8 mouse cellular contexts compared by ENCODE assay signal in the genomic region with DNA sequence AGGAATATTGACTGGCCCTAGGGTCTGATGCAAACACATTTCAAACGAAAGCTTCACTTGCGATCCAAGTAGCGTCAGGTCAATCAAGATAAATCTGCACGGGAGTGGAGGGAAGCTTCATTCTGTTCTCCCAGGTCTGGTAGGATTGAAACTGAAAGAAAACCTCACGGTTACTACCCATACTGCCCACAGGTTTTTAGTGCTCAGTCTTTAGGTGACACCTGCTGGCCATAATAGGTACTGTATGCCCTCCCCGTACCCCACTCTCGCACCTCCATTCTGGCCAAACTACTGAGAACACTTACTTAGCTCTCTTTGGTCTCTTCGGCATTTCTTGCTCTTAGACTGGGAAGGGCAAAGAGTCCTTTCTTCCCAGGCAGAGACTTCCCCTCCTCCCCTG. TPM values are rescaled to one million over a fixed set of nuclear protein-coding genes. Genes with fewer than 3 reads are reported as not detected.
DNase-seq lines count a peak whose midpoint lies in the region; ATAC-seq and TF ChIP-seq lines count a peak whose summit lies in the region.

No protein-coding gene starts in this region.

- no peaks in the 10 kb centered on the region for H3K36me3 ChIP-seq in testis, adult 2 months (ENCODE audit: control insufficient read depth, insufficient read depth, low read length)
- H3K36me3 ChIP-seq in hindbrain, postnatal 0 days (ENCODE audit: insufficient read depth, low read length): no peaks in the 10 kb centered on the region
- H3K36me3 ChIP-seq in liver, adult 2 months (ENCODE audit: control insufficient read depth, insufficient read depth, low read length): no peaks in the 10 kb centered on the region

- H3K4me1 ChIP-seq in testis, adult 2 months (ENCODE audit: control insufficient read depth, insufficient read depth, low read length): peaks cover 7% of the 10 kb centered on the region
- H3K4me1 ChIP-seq in hindbrain, postnatal 0 days (ENCODE audit: insufficient read depth, low read length): no peaks in the 10 kb centered on the region
- 0 out of 2 replicates have a peak, but pooled peaks cover 1% of the 10 kb centered on the region for H3K4me1 ChIP-seq in liver, adult 2 months (ENCODE audit: control insufficient read depth, insufficient read depth, low read length)

- no peak overlapping the region for H3K4me3 ChIP-seq in testis, adult 2 months (ENCODE audit: control insufficient read depth, low read depth, low read length)
- H3K4me3 ChIP-seq in hindbrain, postnatal 0 days (ENCODE audit: low read length): no peak overlapping the region
- peak overlapping the region; percentile 53 for H3K4me3 ChIP-seq in liver, adult 2 months (ENCODE audit: insufficient read depth, low read depth, low read length)

- WGBS in hindbrain, postnatal 0 days: 29% methylated on average over 8 of the region's 8 CpGs
- WGBS in liver, adult 2 months: 7% methylated on average over 8 of the region's 8 CpGs

- H3K27ac ChIP-seq in testis, adult 2 months (ENCODE audit: control insufficient read depth, insufficient read depth, low read depth, low read length): no peak overlapping the region
- no peak overlapping the region for H3K27ac ChIP-seq in hindbrain, postnatal 0 days
- H3K27ac ChIP-seq in liver, adult 2 months (replicated peaks; ENCODE audit: insufficient read depth, low read depth, low read length): no peak overlapping the region

- peak; percentile 53; the same call in 1 of the 2 replicates for ATAC-seq in hindbrain, postnatal 0 days
- peak; percentile 85 for ATAC-seq in neutrophil, adult 5-6 weeks (ENCODE audit: extremely low read depth, insufficient number of reproducible peaks, low FRiP score, poor library complexity, severe bottlenecking)

- H3K27me3 ChIP-seq in testis, adult 2 months (ENCODE audit: control insufficient read depth, insufficient read depth, low read length): no peaks in the 10 kb centered on the region
- H3K27me3 ChIP-seq in hindbrain, postnatal 0 days (ENCODE audit: insufficient read depth, low read length): no peaks in the 10 kb centered on the region
- no peaks in the 10 kb centered on the region for H3K27me3 ChIP-seq in liver, adult 2 months (ENCODE audit: control insufficient read depth, insufficient read depth, low read length)

- H3K79me2 ChIP-seq in liver, adult 2 months (ENCODE audit: control insufficient read depth, insufficient read depth, low read length): no peaks in the 10 kb centered on the region

- no peak overlapping the region for H3K9ac ChIP-seq in hindbrain, postnatal 0 days (replicated peaks; ENCODE audit: low read length)
- H3K9ac ChIP-seq in liver, adult 2 months (ENCODE audit: low read depth, low read length): peak overlapping the region; percentile 65; the same call in 1 of the 2 replicates

- no peak for TF ChIP-seq POLR2A in testis, adult 2 months (IDR thresholded peaks at IDR 0.05; ENCODE audit: control insufficient read depth, low read depth, low read length)
- TF ChIP-seq POLR2A in liver, adult 2 months (IDR thresholded peaks at IDR 0.05; ENCODE audit: extremely low read depth, insufficient read depth, low read length): no peak

- no peaks in the 10 kb centered on the region for H3K9me3 ChIP-seq in hindbrain, postnatal 0 days (ENCODE audit: low read length)

- peak; percentile 40; the same call in 1 of the 2 replicates for TF ChIP-seq CTCF in testis, adult 2 months (IDR thresholded peaks at IDR 0.05; ENCODE audit: control insufficient read depth, insufficient read depth, insufficient replicate concordance, low read depth, low read length)
- TF ChIP-seq CTCF in hindbrain, postnatal 0 days (IDR thresholded peaks at IDR 0.05; ENCODE audit: low read depth): peak; percentile 90
- peak; percentile 70 for TF ChIP-seq CTCF in liver, adult 2 months (IDR thresholded peaks at IDR 0.05; ENCODE audit: low read depth, low read length)

- peak; percentile 44 to 51 for DNase-seq in adrenal gland, adult 18-20 months (ENCODE audit: low spot score in 2 of 2)
- no peak for DNase-seq in adrenal gland, postnatal 4 days (ENCODE audit: low spot score in 2 of 2)
- no peak for DNase-seq in testis, postnatal 14 days (ENCODE audit: low spot score)
- DNase-seq in embryo, embryonic 10.5 days (ENCODE audit: low spot score): peak; percentile 66
- DNase-seq in hindbrain, postnatal 0 days (ENCODE audit: low spot score): peak; percentile 75
- DNase-seq in liver, adult 2 months (ENCODE audit: extremely low read depth, low read depth, low spot score): peak; percentile 64

- H3K4me2 ChIP-seq in hindbrain, postnatal 0 days (ENCODE audit: low read depth, low read length): no peak overlapping the region

RNA-seq across cellular contexts. Expression of a gene that starts 9.2 kb away (rescaled TPM):
- 1 to 10 TPM in 1 of 2 experiments, under 1 TPM in 1; 0.53 to 1.3 TPM for total RNA-seq in adrenal gland, adult 18-20 months (2021)
- 1 to 10 TPM; 2.3 to 2.5 TPM for total RNA-seq in adrenal gland, postnatal 4 days (2021)
- 25.8 and 32.4 TPM in 2 replicates for polyA plus RNA-seq in testis, adult 2 months (2012; rRNA removed)
- total RNA-seq in hindbrain, postnatal 0 days (2014; rRNA removed): 37.5 and 47.4 TPM in 2 replicates
- polyA plus RNA-seq in hindbrain, postnatal 0 days (2015; fragmentation: Nextera tagmentation; extraction: Ambion mirVana): 10.5 and 12.4 TPM in 2 replicates
- total RNA-seq in liver, adult 2 months (2014; rRNA removed): 0.07 and 0.09 TPM in 2 replicates
- polyA plus RNA-seq in liver, adult 2 months (2012; rRNA removed): 0.13 TPM in 1 of 2 replicates, not detected in the other
- not detected in 2 replicates for total RNA-seq in neutrophil, adult 5-6 weeks (2017)

RNA-seq across cellular contexts. Expression of a gene that starts 17.8 kb away (rescaled TPM):
- total RNA-seq in adrenal gland, adult 18-20 months (2021): 1 to 10 TPM; 4.5 to 8.9 TPM
- 100 to 1,000 TPM in 1 of 2 experiments, 1 to 10 TPM in 1; 8.6 to 119 TPM for total RNA-seq in adrenal gland, postnatal 4 days (2021)
- polyA plus RNA-seq in testis, adult 2 months (2012; rRNA removed): 45.8 and 54.6 TPM in 2 replicates
- 17.1 and 18.6 TPM in 2 replicates for total RNA-seq in hindbrain, postnatal 0 days (2014; rRNA removed)
- 19.5 and 21.5 TPM in 2 replicates for polyA plus RNA-seq in hindbrain, postnatal 0 days (2015; fragmentation: Nextera tagmentation; extraction: Ambion mirVana)
- 0.20 TPM in 1 of 2 replicates, not detected in the other for total RNA-seq in liver, adult 2 months (2014; rRNA removed)
- polyA plus RNA-seq in liver, adult 2 months (2012; rRNA removed): 0.29 and 0.44 TPM in 2 replicates
- not detected in 2 replicates for total RNA-seq in neutrophil, adult 5-6 weeks (2017)

RNA-seq across cellular contexts. Expression of a gene that starts 47.3 kb away (rescaled TPM):
- total RNA-seq in adrenal gland, adult 18-20 months (2021): 100 to 1,000 TPM; 209 to 250 TPM
- total RNA-seq in adrenal gland, postnatal 4 days (2021): 100 to 1,000 TPM; 123 to 137 TPM
- 35.9 and 50.1 TPM in 2 replicates for polyA plus RNA-seq in testis, adult 2 months (2012; rRNA removed)
- total RNA-seq in hindbrain, postnatal 0 days (2014; rRNA removed): 461 and 490 TPM in 2 replicates
- polyA plus RNA-seq in hindbrain, postnatal 0 days (2015; fragmentation: Nextera tagmentation; extraction: Ambion mirVana): 752 and 767 TPM in 2 replicates
- total RNA-seq in liver, adult 2 months (2014; rRNA removed): 0.46 and 1.1 TPM in 2 replicates
- polyA plus RNA-seq in liver, adult 2 months (2012; rRNA removed): 0.56 and 0.72 TPM in 2 replicates
- not detected in 2 replicates for total RNA-seq in neutrophil, adult 5-6 weeks (2017)

Comparison
In these comparisons a context has a peak if more than half of its experiments do, and no peak if none do; other contexts are left out.
1. DNase-seq: peak in adrenal gland, adult 18-20 months (2 of 2), embryo, embryonic 10.5 days (single experiment), hindbrain, postnatal 0 days (single experiment) and liver, adult 2 months (single experiment); none in adrenal gland, postnatal 4 days (0 of 2) and testis, postnatal 14 days (single experiment).
2. CTCF ChIP-seq: peak in every context shown above with its lines; median percentile 90 in hindbrain, postnatal 0 days; 70 in liver, adult 2 months; 40 in testis, adult 2 months.
3. RNA of a gene that starts 9.2 kb away (total RNA-seq): 37.5 to 47.4 TPM in hindbrain, postnatal 0 days; 2.3 to 2.5 TPM in adrenal gland, postnatal 4 days, 0.53 to 1.3 TPM in adrenal gland, adult 18-20 months, 0.07 to 0.09 TPM in liver, adult 2 months and not detected in neutrophil, adult 5-6 weeks; every median in the first group is over 10 times any median in the second.
4. RNA of a gene that starts 47.3 kb away (total RNA-seq): 461 to 490 TPM in hindbrain, postnatal 0 days, 209 to 250 TPM in adrenal gland, adult 18-20 months and 123 to 137 TPM in adrenal gland, postnatal 4 days; 0.46 to 1.1 TPM in liver, adult 2 months and not detected in neutrophil, adult 5-6 weeks; every median in the first group is over 10 times any median in the second.